Mouse (Mus musculus): ENCODE measurements around the gene 1700017B05Rik.

GRCm38 (mm10) chr9:57212448-57213222 is 49.8 kb downstream of the 1700017B05Rik start:
- no peak for TF ChIP-seq CEBPB (IDR thresholded peaks at IDR 0.05; ENCODE audit: insufficient read depth, poor library complexity, severe bottlenecking)
- no peak for TF ChIP-seq POLR2AphosphoS2 (IDR thresholded peaks at IDR 0.05; ENCODE audit: insufficient read length, low read depth)
- TF ChIP-seq POLR2A (IDR thresholded peaks at IDR 0.05; ENCODE audit: insufficient read length, low read depth) = no peak
- no peak for TF ChIP-seq MAX (IDR thresholded peaks at IDR 0.05; ENCODE audit: low read depth)
- TF ChIP-seq TCF3 (IDR thresholded peaks at IDR 0.05; ENCODE audit: insufficient read length, low read depth) = no peak
